Mouse (Mus musculus) intestine, postnatal 0 days (tissue): Measurements from ENCODE around the gene Carhsp1. TPM values are rescaled to one million over a fixed set of nuclear protein-coding genes. Genes with fewer than 3 reads are reported as not detected.

Experiments used
- ATAC-seq: fragments of 200-750 bp; cut with Nextera tagmentation; 2 replicates; pipeline ENCODE4 v1.8.0; 2017; ENCODE audit warnings: mild to moderate bottlenecking, moderate TSS enrichment, moderate library complexity
- H3K27ac ChIP-seq: fragments of 300-500 bp; sonication (generic); 2 replicates; pipeline ENCODE4 v1.5.1; 2014; ENCODE audit warnings: mild to moderate bottlenecking, low read depth, low read length, moderate library complexity
- H3K27me3 ChIP-seq: fragments of 300-500 bp; sonication (generic); replicated peaks from 2 replicates; pipeline ENCODE4 v1.6.1; 2014; ENCODE audit warnings: low read length, mixed read lengths; ENCODE audit not compliant: control insufficient read depth, insufficient read depth
- H3K36me3 ChIP-seq: fragments of 300-500 bp; sonication (generic); 2 replicates; pipeline ENCODE4 v1.6.1; 2014; ENCODE audit warnings: mild to moderate bottlenecking, moderate library complexity; ENCODE audit not compliant: control insufficient read depth, insufficient read depth
- H3K4me1 ChIP-seq: fragments of 300-500 bp; sonication (generic); replicated peaks from 2 replicates; pipeline ENCODE4 v1.6.1; 2014; ENCODE audit warnings: antibody characterized with exemption, low read length, mixed read lengths; ENCODE audit not compliant: control insufficient read depth, insufficient read depth
- H3K4me2 ChIP-seq: fragments of 300-500 bp; sonication (generic); replicated peaks from 2 replicates; pipeline ENCODE4 v1.6.1; 2014; ENCODE audit warnings: low read depth, mild to moderate bottlenecking, moderate library complexity
- H3K4me3 ChIP-seq: fragments of 300-500 bp; sonication (generic); 2 replicates; pipeline ENCODE4 v1.5.1; 2014; ENCODE audit warnings: low read depth, low read length
- H3K9ac ChIP-seq: fragments of 300-500 bp; sonication (generic); 2 replicates; pipeline ENCODE4 v1.6.1; 2014; ENCODE audit warnings: mild to moderate bottlenecking, low read depth, low read length
- H3K9me3 ChIP-seq: fragments of 300-500 bp; sonication (generic); 2 replicates; pipeline ENCODE4 v1.6.1; 2016; ENCODE audit warnings: mixed run types; ENCODE audit not compliant: control insufficient read depth
- CTCF ChIP-seq: sonication (generic); IDR thresholded peaks from 2 replicates; pipeline ENCODE4 v1.5.1; 2016; ENCODE audit warnings: low read depth, mild to moderate bottlenecking, control low read depth, antibody characterized with exemption, moderate library complexity
- WGBS: fragments of 180-500 bp; shearing (Covaris S2); extraction: QIAGEN DNeasy Blood & Tissue Kit; methylation state at CpG from one replicate; pipeline ENCODE4 v1.1.7; 2014; 5-methylcytosine and 5-hydroxymethylcytosine counted together
- polyA plus RNA-seq: library from polyadenylated mRNA; unstranded; fragments of >200 nt; fragmentation: Nextera tagmentation; extraction: Ambion mirVana; gene quantifications from 2 replicates; pipeline ENCODE4 v1.2.1, GENCODE M21; 2015

Gene Carhsp1
- polyA plus RNA-seq, 1 experiment from 2014 or later, result 43.9 TPM

GRCm38 (mm10) chr16:8656256-8656655 is 15.7 kb downstream of the Carhsp1 start:
- H3K9ac ChIP-seq, result no peak overlapping the region
- H3K4me1 ChIP-seq, result no peaks in the 10 kb centered on the region
- H3K4me2 ChIP-seq, result no peak overlapping the region
- no peak for TF ChIP-seq CTCF
- no peak overlapping the region for H3K27ac ChIP-seq
- ATAC-seq, result no peak
- H3K9me3 ChIP-seq, result no peaks in the 10 kb centered on the region
- H3K27me3 ChIP-seq, result no peaks in the 10 kb centered on the region
- 85% methylated on average over 2 of the region's 2 CpGs for WGBS
- H3K4me3 ChIP-seq, result no peak overlapping the region
- H3K36me3 ChIP-seq, result peaks cover 84% of the 10 kb centered on the region

GRCm38 (mm10) chr16:8655599-8655998 is 16.4 kb downstream of the Carhsp1 start:
- no peak overlapping the region for H3K4me2 ChIP-seq
- 79% methylated on average over 9 of the region's 9 CpGs for WGBS
- H3K4me3 ChIP-seq, result no peak overlapping the region
- ATAC-seq, result 0 out of 2 replicates have a peak, but pooled peaks have one; percentile 28
- no peaks in the 10 kb centered on the region for H3K4me1 ChIP-seq
- H3K27ac ChIP-seq, result no peak overlapping the region
- no peak overlapping the region for H3K9ac ChIP-seq
- peaks cover 90% of the 10 kb centered on the region for H3K36me3 ChIP-seq
- no peaks in the 10 kb centered on the region for H3K27me3 ChIP-seq
- H3K9me3 ChIP-seq, result no peaks in the 10 kb centered on the region
- peak; percentile 44; the same call in 1 of the 2 replicates for TF ChIP-seq CTCF

GRCm38 (mm10) chr16:8655108-8655507 is 16.8 kb downstream of the Carhsp1 start:
- ATAC-seq, result no peak
- WGBS, result 82% methylated on average over 6 of the region's 6 CpGs

DNA sequence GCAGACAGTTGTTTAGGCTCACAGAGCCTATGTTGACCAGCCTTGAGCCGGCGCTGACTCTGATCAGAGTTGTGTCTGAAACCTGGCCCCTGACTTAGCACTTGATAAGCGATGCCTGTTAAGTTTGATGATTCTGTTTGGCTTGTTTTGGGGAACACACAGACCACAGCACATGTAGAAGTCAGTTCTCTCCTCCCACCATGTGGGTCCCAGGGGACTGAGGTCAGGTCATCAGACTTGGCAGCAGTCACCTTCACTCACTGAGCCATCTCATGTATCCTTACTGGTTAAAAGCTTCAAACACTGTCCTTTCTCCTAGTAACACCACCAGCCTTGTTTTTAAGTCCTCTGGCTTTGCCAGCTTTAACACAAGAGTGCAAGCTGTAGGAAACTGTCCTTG is 21.9 kb downstream of the Carhsp1 start:
- no peak overlapping the region for H3K4me2 ChIP-seq
- H3K9ac ChIP-seq, result no peak overlapping the region
- H3K4me1 ChIP-seq, result no peaks in the 10 kb centered on the region
- WGBS, result 89% methylated on average over 3 of the region's 3 CpGs
- no peak for ATAC-seq
- no peaks in the 10 kb centered on the region for H3K9me3 ChIP-seq
- no peak for TF ChIP-seq CTCF
- H3K27ac ChIP-seq, result no peak overlapping the region
- no peak overlapping the region for H3K4me3 ChIP-seq
- no peaks in the 10 kb centered on the region for H3K27me3 ChIP-seq
- H3K36me3 ChIP-seq, result peaks cover 98% of the 10 kb centered on the region

More at GRCm38 (mm10) chr16:8655108-8655507, 16.8 kb downstream of the Carhsp1 start:
- no peaks in the 10 kb centered on the region for H3K4me1 ChIP-seq
- H3K27me3 ChIP-seq, result no peaks in the 10 kb centered on the region
- no peak overlapping the region for H3K9ac ChIP-seq
- no peaks in the 10 kb centered on the region for H3K9me3 ChIP-seq
- TF ChIP-seq CTCF, result no peak
- H3K36me3 ChIP-seq, result peaks cover 91% of the 10 kb centered on the region
- no peak overlapping the region for H3K4me3 ChIP-seq
- H3K4me2 ChIP-seq, result no peak overlapping the region
- H3K27ac ChIP-seq, result no peak overlapping the region

DNA sequence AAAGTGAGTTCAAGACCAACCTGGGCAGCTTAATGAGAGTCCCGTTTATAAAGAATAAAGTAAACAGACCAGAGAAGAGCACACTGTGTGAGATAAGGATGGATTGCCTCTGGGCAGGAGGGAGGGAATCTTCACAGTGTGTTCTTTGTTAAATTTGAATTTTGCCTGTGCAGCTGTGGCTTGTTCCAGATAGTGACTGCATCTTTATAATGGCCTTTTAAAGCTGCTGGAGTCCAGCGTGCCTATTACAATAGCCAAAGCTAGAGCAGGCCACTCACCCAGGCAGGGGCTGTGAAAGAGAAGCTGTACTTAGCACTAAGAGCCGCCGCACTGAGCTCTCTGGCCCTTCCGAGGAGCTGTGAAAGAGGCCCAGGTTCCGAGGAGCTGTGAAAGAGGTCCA is 26.4 kb downstream of the Carhsp1 start:
- no peak for TF ChIP-seq CTCF
- WGBS, result 75% methylated on average over 6 of the region's 6 CpGs
- no peak overlapping the region for H3K4me2 ChIP-seq
- ATAC-seq, result no peak
- H3K27ac ChIP-seq, result no peak overlapping the region
- H3K36me3 ChIP-seq, result peaks cover 79% of the 10 kb centered on the region
- no peak overlapping the region for H3K9ac ChIP-seq
- no peaks in the 10 kb centered on the region for H3K27me3 ChIP-seq
- no peaks in the 10 kb centered on the region for H3K4me1 ChIP-seq
- H3K9me3 ChIP-seq, result no peaks in the 10 kb centered on the region
- no peak overlapping the region for H3K4me3 ChIP-seq

DNA sequence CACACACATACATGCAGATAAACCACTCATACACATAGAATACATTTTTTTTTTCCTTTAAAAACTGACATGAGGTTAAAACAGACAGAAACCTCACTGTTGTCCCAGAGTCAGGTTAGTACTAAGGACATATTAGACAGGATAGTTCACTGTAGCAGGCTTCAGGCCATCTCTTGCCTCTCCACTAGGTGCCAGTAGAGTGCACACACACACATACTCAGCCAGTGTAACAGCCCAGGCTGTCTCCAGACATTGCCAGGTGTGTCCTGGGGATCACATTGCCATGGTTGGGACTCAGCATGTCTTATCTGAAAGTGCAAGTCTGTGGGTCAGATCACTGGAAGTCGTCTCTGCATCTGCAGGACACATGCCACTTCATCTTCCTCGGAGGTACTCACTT is 28.1 kb downstream of the Carhsp1 start:
- Histone ChIP-seq H3K9me3 (no peaks in the 10 kb centered on the region), H3K4me1 (no peaks in the 10 kb centered on the region), H3K4me2 (no peak overlapping the region), H3K9ac (no peak overlapping the region), H3K36me3 (peaks cover 62% of the 10 kb centered on the region), H3K27me3 (no peaks in the 10 kb centered on the region), H3K4me3 (no peak overlapping the region), H3K27ac (peak overlapping the region; percentile 30; the same call in 1 of the 2 replicates)
- WGBS, result 61% methylated on average over 2 of the region's 2 CpGs
- peak; percentile 65 for ATAC-seq
- peak; percentile 92 for TF ChIP-seq CTCF
